Mouse (Mus musculus) forelimb bud, embryonic 11.5 days (tissue): Measurements from ENCODE around the gene Igsf9.

ENCODE experiments used
- DNase-seq: peaks from one replicate; pipeline ENCODE4 v3.0.0-alpha.2; 2012; ENCODE audit warnings: low read depth, low spot score

The Igsf9 gene

GRCm38 (mm10) chr1:172481540-172482280 is at the start of gene Igsf9:
Gene Igsf9 (plus strand): TSS chr1:172481788.
- peak; percentile 93 for DNase-seq

GRCm38 (mm10) chr1:172431836-172432586 is 49.6 kb upstream of the Igsf9 start:
- no peak for DNase-seq

GRCm38 (mm10) chr1:172432587-172432955 is 49.0 kb upstream of the Igsf9 start:
- no peak for DNase-seq

- no peak for DNase-seq
Observed at GRCm38 (mm10) chr1:172433012-172433850, 48.4 kb upstream of the Igsf9 start.

GRCm38 (mm10) chr1:172433851-172434165 is 47.8 kb upstream of the Igsf9 start:
- DNase-seq = no peak

- peak; percentile 25 for DNase-seq
Observed at GRCm38 (mm10) chr1:172436785-172437184, 44.8 kb upstream of the Igsf9 start.

GRCm38 (mm10) chr1:172438621-172439020 is 43.0 kb upstream of the Igsf9 start:
- DNase-seq = no peak

- DNase-seq = no peak
Observed at GRCm38 (mm10) chr1:172440521-172440920, 41.1 kb upstream of the Igsf9 start.

- DNase-seq = no peak
Observed at GRCm38 (mm10) chr1:172441935-172442445, 39.6 kb upstream of the Igsf9 start.

GRCm38 (mm10) chr1:172450226-172450625 is 31.4 kb upstream of the Igsf9 start:
- no peak for DNase-seq

GRCm38 (mm10) chr1:172450848-172451470 is 30.6 kb upstream of the Igsf9 start:
- no peak for DNase-seq

GRCm38 (mm10) chr1:172452911-172453310 is 28.7 kb upstream of the Igsf9 start:
- no peak for DNase-seq

GRCm38 (mm10) chr1:172453810-172454209 is 27.8 kb upstream of the Igsf9 start:
- DNase-seq = no peak

- no peak for DNase-seq
Observed at GRCm38 (mm10) chr1:172455416-172455815, 26.2 kb upstream of the Igsf9 start.

- DNase-seq = no peak
Observed at GRCm38 (mm10) chr1:172456001-172456677, 25.4 kb upstream of the Igsf9 start.

GRCm38 (mm10) chr1:172457196-172457595 is 24.4 kb upstream of the Igsf9 start:
- no peak for DNase-seq

GRCm38 (mm10) chr1:172458041-172458440 is 23.5 kb upstream of the Igsf9 start:
- DNase-seq = no peak

GRCm38 (mm10) chr1:172461602-172462001 is 20.0 kb upstream of the Igsf9 start:
- no peak for DNase-seq

GRCm38 (mm10) chr1:172462534-172462933 is 19.1 kb upstream of the Igsf9 start:
- no peak for DNase-seq

- DNase-seq = no peak
Observed at GRCm38 (mm10) chr1:172463387-172464333, 17.9 kb upstream of the Igsf9 start.
